Mouse (Mus musculus): ENCODE measurements around the gene Abcb1b. TPM values are rescaled to one million over a fixed set of nuclear protein-coding genes. Genes with fewer than 3 reads are reported as not detected.
"Not testable (repeated sequence)": the region's sequence is repeated elsewhere in the genome, so short reads cannot be mapped to it uniquely, and the experiment has no call there.

The Abcb1b gene
- polyA plus RNA-seq, 1 experiment from 2014 or later, result 0.78 TPM

GRCm38 (mm10) chr5:8838661-8839438 is 40.9 kb downstream of the Abcb1b start:
- no peak overlapping the region for H3K4me2 ChIP-seq (replicated peaks)
- peak; percentile 47 for ATAC-seq (replicated peaks)
- WGBS, result 38% methylated on average over 8 of the region's 8 CpGs
- H3K4me3 ChIP-seq, result no peak overlapping the region
- peaks cover 8% of the 10 kb centered on the region for H3K4me1 ChIP-seq
- H3K9ac ChIP-seq (replicated peaks), result no peak overlapping the region
- H3K27me3 ChIP-seq, result no peaks in the 10 kb centered on the region
- no peaks in the 10 kb centered on the region for H3K36me3 ChIP-seq
- H3K9me3 ChIP-seq, result no peaks in the 10 kb centered on the region
- H3K27ac ChIP-seq (replicated peaks), result no peak overlapping the region

- Histone ChIP-seq H3K27me3 (no peaks in the 10 kb centered on the region), H3K9me3 (no peaks in the 10 kb centered on the region), H3K4me2 (replicated peaks) (no peak overlapping the region), H3K36me3 (no peaks in the 10 kb centered on the region), H3K9ac (replicated peaks) (no peak overlapping the region), H3K4me1 (peaks cover 8% of the 10 kb centered on the region), H3K27ac (replicated peaks) (no peak overlapping the region), H3K4me3 (no peak overlapping the region)
- 54% methylated on average over 4 of the region's 4 CpGs for WGBS
- ATAC-seq (replicated peaks), result no peak
Measured at GRCm38 (mm10) chr5:8839651-8840050, 41.7 kb downstream of the Abcb1b start.

DNA sequence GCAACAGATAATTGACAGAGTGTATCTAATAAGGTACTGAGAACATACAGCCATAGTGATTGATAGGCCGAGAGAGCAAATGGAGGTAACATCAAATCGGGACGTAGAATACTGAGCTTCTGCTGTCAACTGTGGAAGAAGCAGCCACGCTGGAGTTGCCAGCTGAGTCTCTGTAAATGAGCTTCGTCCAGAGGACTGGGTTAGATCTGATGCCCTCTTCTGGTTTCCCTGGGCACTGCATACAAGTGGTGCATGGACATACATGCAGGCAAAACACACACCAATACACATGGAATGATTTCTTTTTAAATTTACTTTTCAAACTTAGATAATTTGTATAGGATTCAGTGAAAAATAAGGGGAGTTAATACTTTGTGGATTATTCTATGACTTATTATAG is 42.9 kb downstream of the Abcb1b start:
- peak; percentile 62; the same call in 1 of the 2 replicates for ATAC-seq (replicated peaks)
- Histone ChIP-seq H3K36me3 (no peaks in the 10 kb centered on the region), H3K4me3 (no peak overlapping the region), H3K27me3 (no peaks in the 10 kb centered on the region), H3K4me2 (replicated peaks) (no peak overlapping the region), H3K9ac (replicated peaks) (no peak overlapping the region), H3K4me1 (peaks cover 8% of the 10 kb centered on the region), H3K27ac (replicated peaks) (no peak overlapping the region), H3K9me3 (no peaks in the 10 kb centered on the region)
- 38% methylated on average over 5 of the region's 5 CpGs for WGBS

DNA sequence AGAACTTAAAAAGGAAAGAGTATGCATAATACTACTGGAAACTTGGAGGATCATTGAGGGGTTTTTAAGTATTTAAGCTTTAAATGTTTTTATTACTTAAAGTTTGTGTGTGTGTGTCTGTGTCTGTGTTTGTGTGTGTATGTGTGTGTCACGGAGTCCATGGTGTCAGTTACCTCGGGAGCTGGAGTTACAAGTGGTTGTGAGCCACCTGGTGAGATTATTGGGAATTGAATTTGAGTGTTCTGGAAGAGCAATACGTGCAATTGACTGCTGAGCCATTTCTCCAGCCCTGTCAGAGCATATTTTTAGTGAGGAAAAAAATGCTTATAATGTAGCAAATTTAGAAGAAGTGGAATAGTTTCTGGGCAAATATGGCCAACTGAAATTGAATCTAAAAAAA is 44.9 kb downstream of the Abcb1b start:
- WGBS, result 45% methylated on average over 3 of the region's 3 CpGs
- no peak for ATAC-seq (replicated peaks)

GRCm38 (mm10) chr5:8848607-8849575 is 50.9 kb downstream of the Abcb1b start:
- H3K9me3 ChIP-seq; ATAC-seq (replicated peaks); H3K27me3 ChIP-seq; H3K27ac ChIP-seq (replicated peaks); H3K36me3 ChIP-seq; H3K4me1 ChIP-seq; H3K4me3 ChIP-seq; H3K9ac ChIP-seq (replicated peaks); H3K4me2 ChIP-seq (replicated peaks): not testable (repeated sequence)
- WGBS, result 36% methylated on average over 7 of the region's 9 CpGs

More for the DNA sequence above, 44.9 kb downstream of the Abcb1b start:
- H3K4me2 ChIP-seq (replicated peaks), result no peak overlapping the region
- H3K27ac ChIP-seq (replicated peaks), result no peak overlapping the region
- no peak overlapping the region for H3K9ac ChIP-seq (replicated peaks)
- H3K9me3 ChIP-seq, result no peaks in the 10 kb centered on the region
- H3K27me3 ChIP-seq, result no peaks in the 10 kb centered on the region
- peaks cover 8% of the 10 kb centered on the region for H3K4me1 ChIP-seq
- no peak overlapping the region for H3K4me3 ChIP-seq
- H3K36me3 ChIP-seq, result no peaks in the 10 kb centered on the region

- no peaks in the 10 kb centered on the region for H3K36me3 ChIP-seq
- no peak for ATAC-seq (replicated peaks)
- no peak overlapping the region for H3K4me3 ChIP-seq
- H3K9ac ChIP-seq (replicated peaks), result no peak overlapping the region
- H3K27me3 ChIP-seq, result no peaks in the 10 kb centered on the region
- no peak overlapping the region for H3K27ac ChIP-seq (replicated peaks)
- H3K4me2 ChIP-seq (replicated peaks), result no peak overlapping the region
- no peaks in the 10 kb centered on the region for H3K9me3 ChIP-seq
- 43% methylated on average over 4 of the region's 4 CpGs for WGBS
- no peaks in the 10 kb centered on the region for H3K4me1 ChIP-seq
Measured at GRCm38 (mm10) chr5:8850851-8851250, 52.9 kb downstream of the Abcb1b start.

DNA sequence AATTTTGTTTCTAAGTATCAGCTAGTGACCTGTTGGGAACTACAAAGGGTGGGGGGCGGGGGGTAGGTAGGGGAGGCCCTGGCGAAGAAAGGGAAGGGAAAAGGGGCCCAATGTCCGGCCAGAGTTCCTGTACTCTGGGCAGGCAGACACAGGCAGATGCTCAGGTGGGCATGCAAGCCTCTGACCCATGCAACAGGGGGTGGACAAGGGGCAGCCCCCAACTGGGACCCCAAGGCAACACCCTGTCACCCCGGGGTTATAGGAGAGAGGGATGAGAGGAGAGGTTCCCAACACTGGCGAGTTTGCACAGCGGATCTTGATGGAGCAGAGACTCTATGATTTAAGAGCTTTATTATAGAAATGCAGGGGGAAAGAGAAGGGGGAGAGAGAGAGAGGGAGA is 59.3 kb downstream of the Abcb1b start:
- Histone ChIP-seq H3K27ac (replicated peaks) (no peak overlapping the region), H3K4me3 (no peak overlapping the region), H3K36me3 (no peaks in the 10 kb centered on the region), H3K27me3 (no peaks in the 10 kb centered on the region), H3K9me3 (no peaks in the 10 kb centered on the region), H3K9ac (replicated peaks) (no peak overlapping the region), H3K4me2 (replicated peaks) (no peak overlapping the region), H3K4me1 (0 out of 2 replicates have a peak, but pooled peaks cover 5% of the 10 kb centered on the region)
- WGBS, result 77% methylated on average over 6 of the region's 6 CpGs
- no peak for ATAC-seq (replicated peaks)

GRCm38 (mm10) chr5:8861811-8862210 is 63.9 kb downstream of the Abcb1b start:
- ATAC-seq (replicated peaks), result no peak
- H3K27ac ChIP-seq (replicated peaks), result no peak overlapping the region
- no peaks in the 10 kb centered on the region for H3K27me3 ChIP-seq
- no peaks in the 10 kb centered on the region for H3K9me3 ChIP-seq
- no peak overlapping the region for H3K9ac ChIP-seq (replicated peaks)
- WGBS, result 58% methylated on average over 1 of the region's 1 CpGs
- H3K4me1 ChIP-seq, result peaks cover 5% of the 10 kb centered on the region; the same call in 1 of the 2 replicates
- H3K4me2 ChIP-seq (replicated peaks), result no peak overlapping the region
- no peak overlapping the region for H3K4me3 ChIP-seq
- H3K36me3 ChIP-seq, result no peaks in the 10 kb centered on the region

DNA sequence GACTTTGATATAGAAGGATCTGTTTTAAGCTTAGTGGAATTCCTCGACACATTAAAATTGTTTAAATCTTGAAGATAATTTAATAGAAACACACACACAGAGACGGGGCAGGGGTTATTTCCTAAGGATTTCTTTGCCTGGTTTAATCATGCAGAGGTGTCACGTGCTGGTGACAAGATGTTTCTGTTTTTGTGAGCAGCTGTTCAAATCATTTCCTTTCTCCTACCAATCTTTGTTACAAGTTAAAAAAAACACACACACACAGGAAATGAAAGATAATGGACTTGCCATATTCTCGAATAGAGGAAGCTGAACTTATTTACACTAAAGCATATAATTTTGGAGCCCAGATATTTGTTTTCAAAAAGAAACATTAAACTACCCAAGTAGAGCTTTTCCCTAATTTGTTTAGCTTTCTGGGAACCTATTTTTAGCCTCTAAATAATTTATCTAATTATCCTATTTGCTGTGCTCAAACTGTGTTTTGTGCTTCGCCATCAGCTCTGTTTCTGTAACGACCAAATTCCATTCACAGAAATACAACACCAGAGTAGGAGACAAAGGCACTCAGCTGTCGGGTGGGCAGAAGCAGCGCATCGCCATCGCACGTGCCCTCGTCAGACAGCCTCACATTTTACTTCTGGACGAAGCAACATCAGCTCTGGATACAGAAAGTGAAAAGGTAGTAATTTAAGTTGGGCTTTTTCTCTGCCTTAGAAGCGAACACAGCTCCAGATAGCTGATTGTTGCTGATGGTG is 65.8 kb downstream of the Abcb1b start:
- H3K4me1 ChIP-seq, result peaks cover 5% of the 10 kb centered on the region; the same call in 1 of the 2 replicates
- no peak overlapping the region for H3K27ac ChIP-seq (replicated peaks)
- ATAC-seq (replicated peaks), result peak; percentile 47; the same call in 1 of the 2 replicates
- no peaks in the 10 kb centered on the region for H3K27me3 ChIP-seq
- no peak overlapping the region for H3K4me3 ChIP-seq
- no peaks in the 10 kb centered on the region for H3K36me3 ChIP-seq
- no peaks in the 10 kb centered on the region for H3K9me3 ChIP-seq
- WGBS, result 29% methylated on average over 14 of the region's 14 CpGs
- no peak overlapping the region for H3K9ac ChIP-seq (replicated peaks)
- no peak overlapping the region for H3K4me2 ChIP-seq (replicated peaks)

GRCm38 (mm10) chr5:8865630-8866029 is 67.7 kb downstream of the Abcb1b start:
- not testable (repeated sequence) for H3K9ac ChIP-seq (replicated peaks); ATAC-seq (replicated peaks); H3K27me3 ChIP-seq; H3K36me3 ChIP-seq; H3K4me1 ChIP-seq; H3K4me3 ChIP-seq; H3K9me3 ChIP-seq; H3K4me2 ChIP-seq (replicated peaks); H3K27ac ChIP-seq (replicated peaks)
- WGBS, result 94% methylated on average over 11 of the region's 11 CpGs

- Histone ChIP-seq H3K4me2 (replicated peaks) (no peak overlapping the region), H3K4me3 (no peak overlapping the region), H3K36me3 (no peaks in the 10 kb centered on the region), H3K27me3 (no peaks in the 10 kb centered on the region), H3K27ac (replicated peaks) (no peak overlapping the region), H3K9me3 (no peaks in the 10 kb centered on the region), H3K4me1 (no peaks in the 10 kb centered on the region; the same call in 1 of the 2 replicates), H3K9ac (replicated peaks) (no peak overlapping the region)
- 84% methylated on average over 5 of the region's 5 CpGs for WGBS
- ATAC-seq (replicated peaks), result no peak
Measured at GRCm38 (mm10) chr5:8866366-8866765, 68.4 kb downstream of the Abcb1b start.

All from forebrain, embryonic 15.5 days (tissue).